Mouse (Mus musculus) small intestine, adult 2 months (tissue): ENCODE results near the gene Armc3.

Source experiments
- CTCF ChIP-seq: fragments of 200-500 bp; IDR thresholded peaks from 2 replicates; pipeline ENCODE4 v1.5.1; 2012; ENCODE audit warnings: low read depth, mild to moderate bottlenecking, control low read depth, inconsistent platforms, low read length, moderate library complexity, mixed read lengths; ENCODE audit not compliant: insufficient replicate concordance, insufficient read length; ENCODE audit errors: extremely low read depth
- POLR2A ChIP-seq: fragments of 200-500 bp; IDR thresholded peaks from 2 replicates; pipeline ENCODE4 v1.6.1; 2012; ENCODE audit warnings: low read depth, mild to moderate bottlenecking, control low read depth, inconsistent platforms, low read length, moderate library complexity

DNA sequence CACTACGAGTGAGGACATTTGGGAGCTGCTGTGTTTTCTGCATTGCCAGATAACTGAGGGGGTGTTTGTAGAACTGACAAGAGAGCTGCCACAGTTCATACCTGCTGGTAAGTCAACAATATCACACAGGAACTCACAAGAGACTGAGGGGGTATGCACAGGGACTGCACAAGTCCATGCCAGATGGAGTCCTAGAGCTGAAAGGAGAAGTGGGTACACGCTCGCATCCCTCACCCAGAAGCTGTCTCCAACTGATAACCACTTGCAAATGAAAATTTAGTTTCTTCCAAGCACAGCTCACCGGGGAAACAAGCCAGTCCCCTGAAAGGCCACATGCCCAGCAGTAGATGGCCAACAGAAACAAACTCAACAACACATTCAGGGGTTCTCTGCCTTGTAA lies 119.4 kb downstream of the Armc3 start:
- TF ChIP-seq CTCF (no peak), POLR2A (no peak)
